Mouse (Mus musculus): ENCODE data around the gene Yap1.

DNA sequence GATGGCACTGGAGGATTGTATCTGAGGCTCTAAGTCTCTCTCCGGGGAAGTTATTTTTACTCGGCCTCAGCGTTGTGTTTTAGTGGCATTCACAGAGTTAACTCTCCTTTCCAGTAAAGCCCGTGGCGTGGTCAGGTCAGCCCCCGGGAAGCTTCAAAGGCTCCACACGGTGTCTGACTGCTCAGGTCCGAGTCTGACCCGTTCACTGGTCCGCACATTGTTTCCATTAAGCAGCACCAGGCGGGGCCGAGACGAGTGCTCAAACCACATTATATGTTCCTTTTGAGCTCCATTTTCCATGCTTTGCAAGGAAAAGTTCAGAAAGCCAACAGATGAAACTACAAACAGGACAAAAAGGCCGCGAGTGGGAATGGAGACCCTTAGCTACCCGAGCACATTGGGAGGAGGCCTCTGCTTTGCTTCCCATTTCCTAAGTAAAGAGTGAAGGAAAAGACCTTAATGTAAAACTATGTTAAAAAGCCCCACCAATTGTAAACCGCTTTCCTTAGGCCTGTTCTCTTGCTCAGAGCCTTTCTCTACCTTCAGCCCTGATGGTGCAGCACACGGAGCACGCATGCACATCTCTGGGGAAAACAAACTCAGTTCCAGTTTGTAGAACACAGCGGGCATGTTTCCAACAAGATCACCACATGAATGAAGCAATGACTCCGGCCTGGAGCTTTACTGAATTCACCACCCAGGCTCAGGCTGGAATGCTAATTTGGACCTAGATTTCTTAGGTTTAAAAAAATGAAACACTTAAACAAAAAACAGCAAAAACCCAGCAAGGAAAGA, 42.8 kb downstream of the Yap1 start:
- TF ChIP-seq CTCF (IDR thresholded peaks at IDR 0.05; ENCODE audit: extremely low read depth, insufficient read depth, insufficient read length, insufficient replicate concordance): no peak
- TF ChIP-seq POLR2A (IDR thresholded peaks at IDR 0.05; ENCODE audit: low read depth, low read length): no peak
